Mouse (Mus musculus): ENCODE results near the gene Rnpep.

The Rnpep gene

GRCm38 (mm10) chr1:135233961-135234360, 49.9 kb downstream of the Rnpep start:
- TF ChIP-seq GATA4 (IDR thresholded peaks at IDR 0.05; ENCODE audit: insufficient replicate concordance, low read length) = no peak

GRCm38 (mm10) chr1:135227339-135227950, 56.4 kb downstream of the Rnpep start:
- no peak for TF ChIP-seq GATA4 (IDR thresholded peaks at IDR 0.05; ENCODE audit: insufficient replicate concordance, low read length)

GRCm38 (mm10) chr1:135224981-135225604, 58.8 kb downstream of the Rnpep start:
- TF ChIP-seq GATA4 (IDR thresholded peaks at IDR 0.05; ENCODE audit: insufficient replicate concordance, low read length) = no peak

- TF ChIP-seq GATA4 (IDR thresholded peaks at IDR 0.05; ENCODE audit: insufficient replicate concordance, low read length) = no peak
Observed at GRCm38 (mm10) chr1:135224147-135224546, 59.7 kb downstream of the Rnpep start.

- TF ChIP-seq GATA4 (IDR thresholded peaks at IDR 0.05; ENCODE audit: insufficient replicate concordance, low read length) = no peak
Observed at GRCm38 (mm10) chr1:135217607-135218233, 66.2 kb downstream of the Rnpep start.

GRCm38 (mm10) chr1:135213772-135214640, 69.9 kb downstream of the Rnpep start:
- TF ChIP-seq GATA4 (IDR thresholded peaks at IDR 0.05; ENCODE audit: insufficient replicate concordance, low read length) = no peak

Measured in liver, adult (tissue).